18 mouse cellular contexts compared by ENCODE assay signal in genomic region chr2:31641508-31641830, GRCm38 (mm10). TPM values are rescaled to one million over a fixed set of nuclear protein-coding genes. Genes with fewer than 3 reads are reported as not detected.
DNase-seq lines count a peak whose midpoint lies in the region; ATAC-seq lines count a peak whose summit lies in the region.
"Had no signal": no experiment of that assay in that cellular context is flagged by ENCODE, and none has a peak within 500 bp of the region (broad histone marks: within the 10 kb centered on the region; RNA-seq: fewer than 3 reads in every experiment).

No protein-coding gene starts in this region.

- peaks cover 92% of the 10 kb centered on the region for H3K27me3 ChIP-seq in limb, embryonic 11.5 days (ENCODE audit: control insufficient read depth, insufficient read depth, low read length)
- H3K27me3 ChIP-seq in limb, embryonic 10.5 days (ENCODE audit: low read depth, poor library complexity, severe bottlenecking), result peaks cover 100% of the 10 kb centered on the region
- peaks cover 99% of the 10 kb centered on the region for H3K27me3 ChIP-seq in forebrain, embryonic 12.5 days
- peaks cover 100% of the 10 kb centered on the region for H3K27me3 ChIP-seq in midbrain, embryonic 10.5 days (ENCODE audit: low read depth, poor library complexity, severe bottlenecking)
- H3K27me3 ChIP-seq in neural tube, embryonic 15.5 days (replicated peaks), result peaks cover 94% of the 10 kb centered on the region

- H3K27ac ChIP-seq in limb, embryonic 11.5 days (replicated peaks; ENCODE audit: low read depth, low read length), result no peak overlapping the region
- no peak overlapping the region for H3K27ac ChIP-seq in limb, embryonic 10.5 days
- H3K27ac ChIP-seq in forebrain, embryonic 12.5 days, result 0 out of 2 replicates have a peak overlapping the region, but pooled peaks have one; percentile 50
- H3K27ac ChIP-seq in midbrain, embryonic 10.5 days (replicated peaks), result no peak overlapping the region
- no peak overlapping the region for H3K27ac ChIP-seq in neural tube, embryonic 15.5 days (replicated peaks)
- H3K27ac ChIP-seq: layer of hippocampus, adult 2 months; stomach, postnatal 0 days had no signal

- H3K9me3 ChIP-seq in limb, embryonic 11.5 days (ENCODE audit: control insufficient read depth, low read length), result no peaks in the 10 kb centered on the region; the same call in 1 of the 2 replicates
- H3K9me3 ChIP-seq in limb, embryonic 10.5 days (replicated peaks), result no peaks in the 10 kb centered on the region
- no peaks in the 10 kb centered on the region for H3K9me3 ChIP-seq in forebrain, embryonic 12.5 days
- no peaks in the 10 kb centered on the region for H3K9me3 ChIP-seq in midbrain, embryonic 10.5 days (replicated peaks)
- no peaks in the 10 kb centered on the region for H3K9me3 ChIP-seq in neural tube, embryonic 15.5 days (replicated peaks)
- H3K9me3 ChIP-seq: megakaryocyte, embryonic 14.5 days had no signal

- no peak overlapping the region for H3K4me3 ChIP-seq in limb, embryonic 11.5 days (ENCODE audit: low read depth, low read length)
- no peak overlapping the region for H3K4me3 ChIP-seq in limb, embryonic 10.5 days
- H3K4me3 ChIP-seq in forebrain, embryonic 12.5 days (replicated peaks), result peak overlapping the region; percentile 27
- H3K4me3 ChIP-seq in midbrain, embryonic 10.5 days, result peak overlapping the region; percentile 53
- 0 out of 2 replicates have a peak overlapping the region, but pooled peaks have one; percentile 18 for H3K4me3 ChIP-seq in neural tube, embryonic 15.5 days (replicated peaks)
- H3K4me3 ChIP-seq: erythroblast, embryonic 14.5 days; layer of hippocampus, adult 2 months; megakaryocyte, embryonic 14.5 days had no signal

- H3K9ac ChIP-seq in limb, embryonic 11.5 days (ENCODE audit: low read length), result no peak overlapping the region
- peak overlapping the region; percentile 25; the same call in 1 of the 2 replicates for H3K9ac ChIP-seq in forebrain, embryonic 12.5 days
- H3K9ac ChIP-seq in neural tube, embryonic 15.5 days (replicated peaks), result no peak overlapping the region
- H3K9ac ChIP-seq: liver, postnatal 0 days had no signal

- no peak overlapping the region for H3K4me2 ChIP-seq in limb, embryonic 11.5 days (ENCODE audit: low read depth, severe bottlenecking)
- H3K4me2 ChIP-seq in forebrain, embryonic 12.5 days, result peak overlapping the region; percentile 46
- H3K4me2 ChIP-seq in neural tube, embryonic 15.5 days, result peak overlapping the region; percentile 38; the same call in 1 of the 2 replicates

- H3K36me3 ChIP-seq in limb, embryonic 11.5 days (ENCODE audit: control insufficient read depth, insufficient read depth, low read length), result no peaks in the 10 kb centered on the region
- H3K36me3 ChIP-seq in limb, embryonic 10.5 days, result no peaks in the 10 kb centered on the region
- H3K36me3 ChIP-seq in forebrain, embryonic 12.5 days (replicated peaks), result no peaks in the 10 kb centered on the region
- H3K36me3 ChIP-seq in midbrain, embryonic 10.5 days, result peaks cover 26% of the 10 kb centered on the region; the same call in 1 of the 2 replicates
- no peaks in the 10 kb centered on the region for H3K36me3 ChIP-seq in neural tube, embryonic 15.5 days

- ATAC-seq in limb, embryonic 11.5 days (ENCODE audit: insufficient number of reproducible peaks, low FRiP score, low TSS enrichment, low read depth), result no peak
- ATAC-seq in forebrain, embryonic 12.5 days (ENCODE audit: low FRiP score), result no peak
- no peak for ATAC-seq in neural tube, embryonic 15.5 days (ENCODE audit: low FRiP score)
- ATAC-seq: liver, postnatal 0 days had no signal

- no peaks in the 10 kb centered on the region for H3K4me1 ChIP-seq in limb, embryonic 11.5 days (ENCODE audit: control insufficient read depth, insufficient read depth, low read length)
- H3K4me1 ChIP-seq in limb, embryonic 10.5 days, result peaks cover 37% of the 10 kb centered on the region
- peaks cover 55% of the 10 kb centered on the region for H3K4me1 ChIP-seq in forebrain, embryonic 12.5 days
- peaks cover 74% of the 10 kb centered on the region for H3K4me1 ChIP-seq in midbrain, embryonic 10.5 days
- H3K4me1 ChIP-seq in neural tube, embryonic 15.5 days, result peaks cover 48% of the 10 kb centered on the region

- WGBS in limb, embryonic 11.5 days, result 2% methylated on average over 11 of the region's 11 CpGs
- WGBS in limb, embryonic 10.5 days, result 2% methylated on average over 11 of the region's 11 CpGs
- 0% methylated on average over 11 of the region's 11 CpGs for WGBS in forebrain, embryonic 12.5 days
- under 1% methylated on average over 11 of the region's 11 CpGs for WGBS in midbrain, embryonic 10.5 days
- 1% methylated on average over 11 of the region's 11 CpGs for WGBS in neural tube, embryonic 15.5 days

- peak; percentile 43 for DNase-seq in limb, embryonic 11.5 days (ENCODE audit: low spot score)
- DNase-seq in limb, embryonic 10.5 days (ENCODE audit: low spot score), result no peak
- no peak for DNase-seq in midbrain, embryonic 10.5 days (ENCODE audit: low spot score)
- no peak for DNase-seq in lung, postnatal 25 days (ENCODE audit: low spot score)
- DNase-seq in kidney, postnatal 14 days, result no peak
- no peak for DNase-seq in cerebellum, postnatal 14 days
- DNase-seq: cerebellum, adult 8-10 months; gastrocnemius, postnatal 25 days; left cerebral cortex, postnatal 4 days; liver, postnatal 0 days had no signal

RNA-seq across cellular contexts. Expression of gene Prdm12, which starts 1.6 kb away (rescaled TPM):
- 0.07 and 0.09 TPM in 2 replicates for polyA plus RNA-seq in limb, embryonic 11.5 days (2014; fragmentation: Nextera tagmentation; extraction: Ambion mirVana)
- 0.10 TPM in 1 of 2 replicates, not detected in the other for polyA plus RNA-seq in limb, embryonic 10.5 days (2016; fragmentation: Nextera tagmentation; extraction: Ambion mirVana)
- 5.4 and 6.7 TPM in 2 replicates for polyA plus RNA-seq in forebrain, embryonic 12.5 days (2016; fragmentation: Nextera tagmentation; extraction: Ambion mirVana)
- polyA plus RNA-seq in midbrain, embryonic 10.5 days (2016; fragmentation: Nextera tagmentation; extraction: Ambion mirVana), result 2.0 and 4.3 TPM in 2 replicates
- 5.3 and 7.8 TPM in 2 replicates for polyA plus RNA-seq in neural tube, embryonic 15.5 days (2015; fragmentation: Nextera tagmentation; extraction: Ambion mirVana)
- polyA plus RNA-seq: erythroblast, embryonic 14.5 days; heart, postnatal 0 days; liver, postnatal 0 days; small intestine, adult 2 months; stomach, postnatal 0 days had no signal

RNA-seq across cellular contexts. Expression of gene Exosc2, which starts 29.0 kb away (rescaled TPM):
- polyA plus RNA-seq in limb, embryonic 11.5 days (2014; fragmentation: Nextera tagmentation; extraction: Ambion mirVana), result 86.2 and 91.5 TPM in 2 replicates
- polyA plus RNA-seq in limb, embryonic 10.5 days (2016; fragmentation: Nextera tagmentation; extraction: Ambion mirVana), result 113 and 131 TPM in 2 replicates
- polyA plus RNA-seq in forebrain, embryonic 12.5 days (2016; fragmentation: Nextera tagmentation; extraction: Ambion mirVana), result 57.8 and 60.7 TPM in 2 replicates
- 97.4 and 106 TPM in 2 replicates for polyA plus RNA-seq in midbrain, embryonic 10.5 days (2016; fragmentation: Nextera tagmentation; extraction: Ambion mirVana)
- polyA plus RNA-seq in neural tube, embryonic 15.5 days (2015; fragmentation: Nextera tagmentation; extraction: Ambion mirVana), result 40.3 and 47.1 TPM in 2 replicates

RNA-seq across cellular contexts. Expression of gene Abl1, which starts 46.7 kb away (rescaled TPM):
- 57.7 and 60.7 TPM in 2 replicates for polyA plus RNA-seq in limb, embryonic 11.5 days (2014; fragmentation: Nextera tagmentation; extraction: Ambion mirVana)
- polyA plus RNA-seq in limb, embryonic 10.5 days (2016; fragmentation: Nextera tagmentation; extraction: Ambion mirVana), result 65.0 and 70.5 TPM in 2 replicates
- 44.4 and 47.3 TPM in 2 replicates for polyA plus RNA-seq in forebrain, embryonic 12.5 days (2016; fragmentation: Nextera tagmentation; extraction: Ambion mirVana)
- 44.2 and 48.2 TPM in 2 replicates for polyA plus RNA-seq in midbrain, embryonic 10.5 days (2016; fragmentation: Nextera tagmentation; extraction: Ambion mirVana)
- polyA plus RNA-seq in neural tube, embryonic 15.5 days (2015; fragmentation: Nextera tagmentation; extraction: Ambion mirVana), result 13.3 and 18.0 TPM in 2 replicates

Comparison
In these comparisons a context has a peak if more than half of its experiments do, and no peak if none do; other contexts are left out.
1. H3K4me3 ChIP-seq: peak in forebrain, embryonic 12.5 days (single experiment), midbrain, embryonic 10.5 days (single experiment) and neural tube, embryonic 15.5 days (single experiment); none in limb, embryonic 11.5 days (single experiment) and limb, embryonic 10.5 days (single experiment).